Mouse (Mus musculus) liver, embryonic 14.5 days (tissue): ENCODE results near the gene Tnfrsf13b. TPM values are rescaled to one million over a fixed set of nuclear protein-coding genes. Genes with fewer than 3 reads are reported as not detected.
A peak's percentile ranks its signal among the peaks of the same experiment; 100 is the strongest.

Experiments used
- ATAC-seq: fragments of 200-750 bp; cut with Nextera tagmentation; 2 replicates; pipeline ENCODE4 v1.8.0; 2017; ENCODE audit warnings: moderate number of reproducible peaks, mild to moderate bottlenecking, moderate library complexity; ENCODE audit not compliant: insufficient read depth
- DNase-seq, 3 experiments: peaks; one replicate each; pipeline ENCODE4 v3.0.0-alpha.2; 2012 to 2013; ENCODE audit warnings: low read depth in 3 of 3, low spot score in 3 of 3
- H3K27ac ChIP-seq: fragments of 300-500 bp; sonication (generic); 2 replicates; pipeline ENCODE4 v1.5.1; 2014; ENCODE audit warnings: moderate library complexity, mild to moderate bottlenecking, control low read depth, inconsistent platforms
- H3K27me3 ChIP-seq: fragments of 300-500 bp; sonication (generic); 2 replicates; pipeline ENCODE4 v1.6.1; 2014; ENCODE audit warnings: mild to moderate bottlenecking, low read length, moderate library complexity; ENCODE audit not compliant: control insufficient read depth, insufficient read depth
- H3K36me3 ChIP-seq: fragments of 300-500 bp; sonication (generic); replicated peaks from 2 replicates; pipeline ENCODE4 v1.6.1; 2014; ENCODE audit warnings: low read depth; ENCODE audit not compliant: control insufficient read depth, insufficient read depth
- H3K4me1 ChIP-seq, 2 experiments: fragments of 200-500 bp in 1 of 2; fragments of 300-500 bp in 1 of 2; sonication (generic) in 1 of 2; replicated peaks; 2 replicates each; pipeline ENCODE4 v1.6.1; 2012 to 2014; ENCODE audit warnings: antibody characterized with exemption in 1 of 2, inconsistent platforms in 1 of 2, low read length in 1 of 2; ENCODE audit not compliant: control insufficient read depth in 2 of 2, insufficient read depth in 2 of 2
- H3K4me2 ChIP-seq: fragments of 300-500 bp; sonication (generic); 2 replicates; pipeline ENCODE4 v1.6.1; 2014; ENCODE audit warnings: low read depth, mild to moderate bottlenecking, control low read depth, moderate library complexity
- H3K4me3 ChIP-seq, 2 experiments: fragments of 200-500 bp in 1 of 2; fragments of 300-500 bp in 1 of 2; sonication (generic) in 1 of 2; 2 replicates each; pipeline ENCODE4 v1.5.1; 2012 to 2014; ENCODE audit warnings: low read depth in 2 of 2, low read length in 2 of 2, mild to moderate bottlenecking in 2 of 2, control low read depth in 1 of 2, inconsistent platforms in 1 of 2, moderate library complexity in 1 of 2; ENCODE audit not compliant: insufficient read depth in 1 of 2
- H3K9ac ChIP-seq: fragments of 300-500 bp; sonication (generic); replicated peaks from 2 replicates; pipeline ENCODE4 v1.6.1; 2014; ENCODE audit warnings: mild to moderate bottlenecking, control low read depth, moderate library complexity
- H3K9me3 ChIP-seq: fragments of 300-500 bp; sonication (generic); 2 replicates; pipeline ENCODE4 v1.6.1; 2016; ENCODE audit warnings: low read length, mixed read lengths; ENCODE audit not compliant: control insufficient read depth
- CTCF ChIP-seq: IDR thresholded peaks from 2 replicates; pipeline ENCODE4 v1.5.1; 2016; ENCODE audit warnings: antibody characterized with exemption, low read depth, control low read depth
- EP300 ChIP-seq: IDR thresholded peaks from 2 replicates; pipeline ENCODE4 v1.6.1; 2016; ENCODE audit warnings: antibody characterized with exemption, low read depth
- WGBS: fragments of 180-500 bp; shearing (Covaris S2); extraction: QIAGEN DNeasy Blood & Tissue Kit; methylation state at CpG from one replicate; pipeline ENCODE4 v1.1.7; 2014; ENCODE audit not compliant: insufficient replicate concordance; 5-methylcytosine and 5-hydroxymethylcytosine counted together
- polyA plus RNA-seq, 2 experiments: library from polyadenylated mRNA; depleted of rRNA in 1 of 2; stranded (reverse) in 1 of 2; unstranded in 1 of 2; fragments of >200 nt; fragmentation: Nextera tagmentation in 1 of 2; extraction: Ambion mirVana in 1 of 2; gene quantifications; 2 replicates each; pipeline versions ENCODE4 v1.2.1 to v1.2.3; 2012 to 2014

The Tnfrsf13b gene
- 2.7 and 3.9 TPM in 2 replicates for polyA plus RNA-seq (2012; rRNA removed)
- polyA plus RNA-seq (2014; fragmentation: Nextera tagmentation; extraction: Ambion mirVana): 3.0 and 3.7 TPM in 2 replicates

GRCm38 (mm10) chr11:61126606-61127355, at the start of gene Tnfrsf13b:
Tnfrsf13b (plus strand) TSS chr11:61126755.
- no peak for ATAC-seq
- WGBS: 72% methylated on average over 23 of the region's 23 CpGs
- H3K9me3 ChIP-seq: no peaks in the 10 kb centered on the region

GRCm38 (mm10) chr11:61081624-61082023, 44.9 kb upstream of the Tnfrsf13b start:
- Histone ChIP-seq H3K4me3 (no peak overlapping the region), H3K9ac (no peak overlapping the region), H3K27ac (no peak overlapping the region), H3K4me2 (no peak overlapping the region), H3K36me3 (no peaks in the 10 kb centered on the region), H3K9me3 (no peaks in the 10 kb centered on the region), H3K4me1 (peaks cover 3 to 5% of the 10 kb centered on the region in 2 experiments), H3K27me3 (no peaks in the 10 kb centered on the region; the same call in 1 of the 2 replicates)
- no peak for TF ChIP-seq CTCF
- TF ChIP-seq EP300: no peak
- no peak for DNase-seq
- 72% methylated on average over 2 of the region's 2 CpGs for WGBS
- no peak for ATAC-seq

More at GRCm38 (mm10) chr11:61126606-61127355, at the start of gene Tnfrsf13b:
- DNase-seq: no peak
- Histone ChIP-seq H3K4me3 (no peak within 1 kb of the TSS), H3K9ac (no peak within 1 kb of the TSS), H3K27me3 (no peaks in the 10 kb centered on the region), H3K27ac (no peak within 1 kb of the TSS), H3K4me1 (no peaks in the 10 kb centered on the region), H3K4me2 (no peak within 1 kb of the TSS), H3K36me3 (no peaks in the 10 kb centered on the region)
- no peak for TF ChIP-seq EP300
- no peak for TF ChIP-seq CTCF

GRCm38 (mm10) chr11:61090195-61090594, 36.4 kb upstream of the Tnfrsf13b start:
- H3K36me3 ChIP-seq: no peaks in the 10 kb centered on the region
- H3K4me2 ChIP-seq: no peak overlapping the region
- H3K4me1 ChIP-seq: no peaks in the 10 kb centered on the region
- TF ChIP-seq EP300 (no peak), CTCF (no peak)
- H3K4me3 ChIP-seq: no peak overlapping the region
- H3K9ac ChIP-seq: no peak overlapping the region
- ATAC-seq: no peak
- no peak for DNase-seq
- H3K27ac ChIP-seq: no peak overlapping the region
- H3K27me3 ChIP-seq: no peaks in the 10 kb centered on the region
- H3K9me3 ChIP-seq: no peaks in the 10 kb centered on the region
- 69% methylated on average over 7 of the region's 7 CpGs for WGBS

- Histone ChIP-seq H3K27me3 (no peaks in the 10 kb centered on the region), H3K27ac (no peak overlapping the region), H3K9ac (no peak overlapping the region), H3K4me2 (no peak overlapping the region), H3K36me3 (no peaks in the 10 kb centered on the region), H3K4me3 (no peak overlapping the region), H3K9me3 (no peaks in the 10 kb centered on the region), H3K4me1 (no peaks in the 10 kb centered on the region)
- no peak for ATAC-seq
- no peak for DNase-seq
- 51% methylated on average over 3 of the region's 3 CpGs for WGBS
- TF ChIP-seq EP300 (no peak), CTCF (no peak)
Observed at GRCm38 (mm10) chr11:61091192-61091591, 35.4 kb upstream of the Tnfrsf13b start.

- TF ChIP-seq CTCF (peak; percentile 78), EP300 (no peak)
- DNase-seq: peak in 2 of 3 experiments; percentile 28 to 31
- H3K4me3 ChIP-seq: no peak overlapping the region
- H3K9ac ChIP-seq: no peak overlapping the region
- no peak overlapping the region for H3K27ac ChIP-seq
- no peak overlapping the region for H3K4me2 ChIP-seq
- no peaks in the 10 kb centered on the region for H3K36me3 ChIP-seq
- WGBS: 24% methylated on average over 7 of the region's 7 CpGs
- no peaks in the 10 kb centered on the region for H3K4me1 ChIP-seq
- H3K27me3 ChIP-seq: no peaks in the 10 kb centered on the region
- no peak for ATAC-seq
- H3K9me3 ChIP-seq: no peaks in the 10 kb centered on the region
Observed at GRCm38 (mm10) chr11:61091642-61092262, 34.8 kb upstream of the Tnfrsf13b start.
